Mouse (Mus musculus): ENCODE results near the gene Gstm1. TPM values are rescaled to one million over a fixed set of nuclear protein-coding genes. Genes with fewer than 3 reads are reported as not detected.
"Not testable (repeated sequence)": the region's sequence is repeated elsewhere in the genome, so short reads cannot be mapped to it uniquely, and the experiment has no call there.

Gstm1 gene
- total RNA-seq, 2 experiments from 2014 or later, result 224 to 232 TPM

GRCm38 (mm10) chr3:107974237-107974636 is 43.5 kb downstream of the Gstm1 start:
- DNase-seq (ENCODE audit: low spot score), result no peak
- intact Hi-C loops (cut with DNase I), result no loop called here

GRCm38 (mm10) chr3:107972070-107972469 is 45.7 kb downstream of the Gstm1 start:
- intact Hi-C loops (cut with DNase I), result no loop called here
- no peak for DNase-seq (ENCODE audit: low spot score)

GRCm38 (mm10) chr3:107971101-107971500 is 46.7 kb downstream of the Gstm1 start:
- DNase-seq (ENCODE audit: low spot score); intact Hi-C loops (cut with DNase I): not testable (repeated sequence)

GRCm38 (mm10) chr3:107968724-107969395 is 48.9 kb downstream of the Gstm1 start, which contains the start of gene Gstm3:
Gene Gstm3, minus strand, starts transcription at chr3:107969283.
- intact Hi-C loops (cut with DNase I), result no loop called here
- no peak for DNase-seq (ENCODE audit: low spot score)

- DNase-seq (ENCODE audit: low spot score), result no peak
- intact Hi-C loops (cut with DNase I), result no loop called here
Measured at GRCm38 (mm10) chr3:107966631-107967030, 51.1 kb downstream of the Gstm1 start.

- DNase-seq (ENCODE audit: low spot score), result no peak
- intact Hi-C loops (cut with DNase I), result no loop called here
Measured at GRCm38 (mm10) chr3:107965592-107965991, 52.2 kb downstream of the Gstm1 start.

- DNase-seq (ENCODE audit: low spot score), result no peak
- intact Hi-C loops (cut with DNase I), result no loop called here
Measured at GRCm38 (mm10) chr3:107964656-107965308, 53.0 kb downstream of the Gstm1 start.

- intact Hi-C loops (cut with DNase I), result no loop called here
- DNase-seq (ENCODE audit: low spot score), result no peak
Measured at GRCm38 (mm10) chr3:107964026-107964425, 53.7 kb downstream of the Gstm1 start.

Other genes starting within 250 kb of the Gstm1 start
- not detected for gene Eps8l3, start 140.7 kb downstream of the Gstm1 start, total RNA-seq (2021)
- 10 to 100 TPM; 50.1 to 51.4 TPM for gene Gstm5, start 122.2 kb downstream of the Gstm1 start, total RNA-seq (2021)
- gene Gstm7, start 86.2 kb downstream of the Gstm1 start, total RNA-seq (2021), result 10 to 100 TPM; 77.7 to 79.7 TPM
- gene Gstm6, start 74.2 kb downstream of the Gstm1 start, total RNA-seq (2021), result 1 to 10 TPM; 1.6 to 3.2 TPM
- gene Gstm3, start 48.7 kb downstream of the Gstm1 start, total RNA-seq (2021), result not detected
- gene Gstm2, start 31.5 kb downstream of the Gstm1 start, total RNA-seq (2021), result 100 to 1,000 TPM; 137 to 156 TPM
- gene Gstm4, start 26.9 kb upstream of the Gstm1 start, total RNA-seq (2021), result 10 to 100 TPM; 10.9 TPM
- gene Ampd2, start 68.7 kb upstream of the Gstm1 start, total RNA-seq (2021), result 1 to 10 TPM; 4.7 to 6.2 TPM
- gene Gnat2, start 74.8 kb upstream of the Gstm1 start, total RNA-seq (2021), result not detected
- 10 to 100 TPM; 18.5 to 21.3 TPM for gene Gnai3, start 128.2 kb upstream of the Gstm1 start, total RNA-seq (2021)
- not detected for gene Gpr61, start 136.9 kb upstream of the Gstm1 start, total RNA-seq (2021)
- 10 to 100 TPM; 12.2 to 12.5 TPM for gene Amigo1, start 168.4 kb upstream of the Gstm1 start, total RNA-seq (2021)
- gene Cyb561d1, start 183.2 kb upstream of the Gstm1 start, total RNA-seq (2021), result 1 to 10 TPM; 4.9 to 5.1 TPM
- 1 to 10 TPM; 2.4 to 3.3 TPM for gene Atxn7l2, start 193.0 kb upstream of the Gstm1 start, total RNA-seq (2021)
- gene Sypl2, start 208.7 kb upstream of the Gstm1 start, total RNA-seq (2021), result under 1 TPM; 0.57 to 0.87 TPM
- 10 to 100 TPM; 52.5 to 53.8 TPM for gene Psma5, start 239.0 kb upstream of the Gstm1 start, total RNA-seq (2021)